Mouse (Mus musculus) megakaryocyte, embryonic 14.5 days (primary cell): ENCODE data around the gene Fut1. TPM values are rescaled to one million over a fixed set of nuclear protein-coding genes. Genes with fewer than 3 reads are reported as not detected.
"Not testable (repeated sequence)": the region's sequence is repeated elsewhere in the genome, so short reads cannot be mapped to it uniquely, and the experiment has no call there.

ENCODE experiments used
- H3K27me3 ChIP-seq: replicated peaks from 2 replicates; pipeline ENCODE3; 2012; ENCODE audit warnings: inconsistent platforms
- H3K36me3 ChIP-seq: replicated peaks from 2 replicates; pipeline ENCODE3; 2012; ENCODE audit warnings: low read length, inconsistent platforms, mixed read lengths
- H3K4me1 ChIP-seq: 2 replicates; pipeline ENCODE4 v1.6.1; 2012; ENCODE audit warnings: inconsistent platforms
- H3K4me3 ChIP-seq: replicated peaks from 2 replicates; pipeline ENCODE3; 2012; ENCODE audit warnings: moderate library complexity, mild to moderate bottlenecking, inconsistent platforms
- H3K9me3 ChIP-seq: 2 replicates; pipeline ENCODE4 v1.6.1; 2012; ENCODE audit warnings: inconsistent platforms
- FLI1 ChIP-seq: IDR thresholded peaks from 2 replicates; pipeline ENCODE4 v1.6.1; 2012; ENCODE audit warnings: low read length, inconsistent platforms, mixed read lengths
- GATA1 ChIP-seq: IDR thresholded peaks from 3 replicates; pipeline ENCODE4 v1.6.1; 2012; ENCODE audit warnings: mixed read lengths, low read length, inconsistent platforms, borderline replicate concordance
- polyA plus RNA-seq: library from polyadenylated mRNA; stranded (reverse); fragments of >175 nt; gene quantifications from 2 replicates; pipeline ENCODE4 v1.2.3, GENCODE M21; 2012; ENCODE audit warnings: low replicate concordance; ENCODE audit not compliant: insufficient read depth

Gene Fut1
- polyA plus RNA-seq, 1 experiment = 1.1 TPM

DNA sequence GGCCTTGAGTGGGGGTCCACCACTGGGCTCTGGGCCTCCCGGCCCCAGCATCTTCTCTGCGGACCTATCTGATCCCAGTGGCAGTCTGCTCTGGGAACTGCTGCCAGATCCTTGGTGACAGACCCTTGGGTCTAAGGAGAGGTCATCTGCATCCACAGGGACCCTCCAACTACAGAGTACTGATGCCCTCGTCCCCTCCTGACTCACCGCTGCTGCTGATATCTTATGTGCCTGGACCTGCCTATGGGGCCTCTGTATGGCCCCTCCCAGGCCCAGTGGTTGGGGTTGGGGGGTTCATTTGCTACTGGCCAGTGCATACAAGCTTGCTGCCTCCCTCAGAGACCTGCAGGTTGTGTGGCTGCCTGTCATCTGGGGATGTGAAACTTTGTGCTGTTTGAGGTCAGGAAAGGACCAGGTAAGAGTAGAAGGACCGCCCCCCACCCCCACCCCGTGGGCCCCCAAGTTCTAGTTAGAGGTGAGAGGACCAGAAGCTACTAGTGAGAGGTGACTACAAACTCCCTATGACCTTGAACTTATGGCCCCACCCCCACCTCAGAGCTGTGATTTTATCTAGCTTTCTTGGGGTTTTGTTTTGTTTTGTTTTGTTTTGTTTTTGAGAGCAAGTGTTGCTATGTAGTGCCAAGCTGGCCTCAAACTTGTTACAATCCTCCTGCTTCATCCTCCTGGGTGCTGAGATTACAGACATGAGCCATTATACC is 27.9 kb downstream of the Fut1 start:
- Histone ChIP-seq H3K27me3 (peaks cover 80% of the 10 kb centered on the region), H3K4me1 (peaks cover 45% of the 10 kb centered on the region), H3K36me3 (no peaks in the 10 kb centered on the region), H3K4me3 (no peak overlapping the region), H3K9me3 (no peaks in the 10 kb centered on the region)
- TF ChIP-seq FLI1 = no peak
- no peak for TF ChIP-seq GATA1

DNA sequence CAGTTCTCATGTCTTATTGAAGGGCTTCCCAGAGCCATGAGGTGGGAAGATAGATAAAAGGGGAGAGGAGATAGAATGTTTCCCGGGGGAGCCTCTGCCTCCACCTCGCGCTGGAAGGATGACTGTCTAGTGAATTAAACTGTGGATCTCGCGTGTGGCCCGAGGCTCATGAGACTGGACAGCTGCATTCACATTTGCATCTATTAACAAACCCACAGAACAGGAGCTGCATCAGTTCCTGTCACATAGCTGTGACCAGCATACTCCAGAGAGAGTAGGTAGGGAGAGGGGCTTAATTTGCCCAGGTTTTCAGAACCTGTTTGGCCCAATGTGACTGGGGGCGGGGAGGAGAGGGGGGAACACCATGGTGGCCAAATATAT is 28.5 kb downstream of the Fut1 start:
- TF ChIP-seq FLI1 = no peak
- no peak for TF ChIP-seq GATA1
- Histone ChIP-seq H3K9me3 (no peaks in the 10 kb centered on the region), H3K36me3 (no peaks in the 10 kb centered on the region), H3K4me1 (peaks cover 45% of the 10 kb centered on the region), H3K27me3 (peaks cover 79% of the 10 kb centered on the region), H3K4me3 (no peak overlapping the region)

DNA sequence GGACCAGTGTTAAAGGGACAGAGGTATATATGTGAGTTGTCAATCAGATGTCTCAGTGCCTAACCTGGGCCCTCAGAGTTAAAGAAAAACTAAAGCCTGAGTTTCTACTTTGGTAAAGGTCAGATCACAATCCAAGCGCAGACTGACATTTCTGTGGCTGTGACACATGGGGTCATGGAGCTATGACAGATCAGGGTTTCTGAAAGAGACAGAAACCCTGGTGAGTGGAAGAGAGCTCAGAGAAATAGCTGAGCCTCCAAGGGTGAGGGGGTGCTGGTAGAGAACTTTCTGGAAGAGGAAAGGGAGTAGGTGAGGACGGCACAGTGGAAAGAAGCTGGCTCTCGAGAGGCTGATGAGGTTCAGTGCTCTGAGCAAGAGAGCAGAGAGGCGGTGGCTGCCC is 29.6 kb downstream of the Fut1 start:
- Histone ChIP-seq H3K4me3 (no peak overlapping the region), H3K27me3 (peaks cover 71% of the 10 kb centered on the region), H3K4me1 (peaks cover 40% of the 10 kb centered on the region), H3K9me3 (no peaks in the 10 kb centered on the region), H3K36me3 (no peaks in the 10 kb centered on the region)
- TF ChIP-seq GATA1 (no peak), FLI1 (no peak)

DNA sequence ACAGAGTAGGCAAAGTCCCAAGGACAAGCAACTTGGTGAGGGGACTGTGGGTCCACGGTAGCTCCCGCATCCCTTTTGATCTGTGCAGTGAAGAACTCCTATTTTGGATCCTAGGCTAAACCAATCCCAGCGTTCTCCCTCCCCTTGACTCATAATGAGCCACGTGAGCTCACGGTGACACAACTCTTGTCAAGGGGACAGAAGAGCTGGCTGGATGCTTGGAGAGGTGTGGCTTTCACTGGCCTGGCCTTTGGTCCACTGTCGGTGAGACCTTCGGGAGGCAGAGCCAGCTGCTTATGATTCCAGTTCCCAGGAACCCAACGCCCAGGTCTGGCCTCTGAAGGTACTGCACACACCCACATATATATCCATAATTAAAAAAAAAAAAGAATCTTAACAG is 32.3 kb downstream of the Fut1 start:
- Histone ChIP-seq H3K36me3 (no peaks in the 10 kb centered on the region), H3K9me3 (no peaks in the 10 kb centered on the region), H3K27me3 (peaks cover 50% of the 10 kb centered on the region), H3K4me1 (peaks cover 14% of the 10 kb centered on the region), H3K4me3 (no peak overlapping the region)
- TF ChIP-seq FLI1 (no peak), GATA1 (no peak)

DNA sequence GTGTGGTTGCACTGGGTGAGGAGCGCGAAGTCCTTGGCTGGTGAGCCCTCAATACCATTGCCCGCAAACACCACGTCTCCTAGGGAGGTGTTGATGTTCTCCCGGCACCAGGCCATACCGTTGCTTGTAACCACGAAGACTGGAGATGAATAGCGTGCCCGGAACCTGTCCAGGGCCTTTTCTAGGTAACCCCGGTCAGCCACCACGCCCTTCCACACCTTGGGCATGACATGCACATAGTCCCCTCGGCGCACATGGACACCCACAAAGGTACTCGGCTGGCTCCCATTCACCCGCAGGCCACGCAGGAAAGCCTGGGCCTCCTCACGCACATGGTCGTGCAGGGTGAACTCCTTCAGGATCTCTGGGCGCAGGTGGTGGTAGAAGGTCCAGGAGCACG is 33.4 kb downstream of the Fut1 start:
- not testable (repeated sequence) for H3K36me3 ChIP-seq, H3K4me3 ChIP-seq, H3K9me3 ChIP-seq
- Histone ChIP-seq H3K27me3 (peaks cover 45% of the 10 kb centered on the region), H3K4me1 (peaks cover 11% of the 10 kb centered on the region; the same call in 1 of the 2 replicates)

DNA sequence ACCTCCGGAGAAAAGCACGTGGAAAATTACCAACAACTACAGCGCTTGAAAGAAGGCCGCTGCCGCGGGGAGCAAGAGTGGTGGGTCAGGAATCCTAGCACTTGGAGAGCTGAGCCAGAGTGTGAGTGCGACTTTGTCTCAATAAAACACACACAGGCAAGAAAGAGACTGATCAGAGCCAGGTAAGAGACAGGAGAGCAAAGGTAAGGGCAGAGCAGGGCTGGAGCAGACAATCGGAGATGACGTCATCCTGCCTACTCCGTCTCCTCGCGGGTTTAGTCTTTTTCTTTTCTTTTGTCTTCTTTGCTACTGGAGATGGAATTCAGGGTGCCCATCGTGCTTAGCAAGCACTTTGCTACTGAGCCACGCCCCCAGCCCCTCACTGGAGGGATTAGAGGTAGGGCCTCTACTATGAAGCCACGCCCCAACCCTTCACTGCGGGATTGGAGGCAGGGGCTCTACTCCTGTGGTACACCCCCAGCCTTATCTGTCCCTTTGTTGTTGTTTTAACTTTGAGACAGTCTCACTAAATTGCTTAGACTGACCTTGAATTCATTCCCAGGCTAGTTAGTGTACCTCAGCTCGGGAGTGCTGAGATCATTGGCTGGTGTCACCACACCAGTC is 37.4 kb downstream of the Fut1 start:
- H3K9me3 ChIP-seq = peaks cover 9% of the 10 kb centered on the region
- no peaks in the 10 kb centered on the region for H3K36me3 ChIP-seq
- TF ChIP-seq GATA1 = no peak
- no peak for TF ChIP-seq FLI1
- peaks cover 28% of the 10 kb centered on the region for H3K27me3 ChIP-seq
- no peak overlapping the region for H3K4me3 ChIP-seq
- H3K4me1 ChIP-seq = peaks cover 5% of the 10 kb centered on the region; the same call in 1 of the 2 replicates

DNA sequence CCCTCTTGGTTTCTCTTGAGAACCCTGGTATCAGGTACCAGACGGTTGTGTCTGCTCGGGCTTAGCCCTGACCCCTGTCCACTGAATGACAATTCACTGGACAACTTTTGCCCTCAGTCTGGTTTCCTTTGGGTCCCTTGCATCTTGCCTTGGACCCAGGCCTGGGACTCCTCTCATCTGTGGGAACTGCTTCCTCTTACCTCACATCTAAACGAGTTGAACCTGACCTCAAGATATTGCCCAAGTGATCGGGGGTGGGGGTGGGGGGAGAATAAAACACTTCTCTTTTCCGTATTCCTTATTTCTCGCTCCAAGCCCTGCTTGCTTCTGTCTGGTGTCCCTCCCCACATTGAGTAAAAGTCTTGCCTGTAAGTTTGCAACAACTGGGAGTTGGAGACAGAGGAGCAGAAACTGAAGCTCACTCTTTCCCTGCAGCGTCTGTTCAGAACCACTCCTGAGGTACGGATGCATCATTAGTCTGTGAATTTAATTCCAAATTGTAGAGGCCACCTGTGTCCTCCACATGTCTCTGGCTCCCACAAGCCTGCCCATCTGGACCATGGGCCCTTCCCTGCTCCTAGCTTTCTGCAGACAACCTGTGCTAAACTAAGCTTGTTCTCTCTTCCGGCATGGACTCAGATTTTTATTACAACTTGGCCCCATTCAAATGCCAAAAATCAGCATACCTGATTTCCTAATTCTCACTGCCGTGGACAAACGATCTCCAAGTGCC is 43.8 kb downstream of the Fut1 start:
- H3K4me1 ChIP-seq = peaks cover 16% of the 10 kb centered on the region
- peaks cover 30% of the 10 kb centered on the region for H3K27me3 ChIP-seq
- no peaks in the 10 kb centered on the region for H3K36me3 ChIP-seq
- no peak for TF ChIP-seq GATA1
- no peak for TF ChIP-seq FLI1
- H3K4me3 ChIP-seq = no peak overlapping the region
- peaks cover 9% of the 10 kb centered on the region for H3K9me3 ChIP-seq

DNA sequence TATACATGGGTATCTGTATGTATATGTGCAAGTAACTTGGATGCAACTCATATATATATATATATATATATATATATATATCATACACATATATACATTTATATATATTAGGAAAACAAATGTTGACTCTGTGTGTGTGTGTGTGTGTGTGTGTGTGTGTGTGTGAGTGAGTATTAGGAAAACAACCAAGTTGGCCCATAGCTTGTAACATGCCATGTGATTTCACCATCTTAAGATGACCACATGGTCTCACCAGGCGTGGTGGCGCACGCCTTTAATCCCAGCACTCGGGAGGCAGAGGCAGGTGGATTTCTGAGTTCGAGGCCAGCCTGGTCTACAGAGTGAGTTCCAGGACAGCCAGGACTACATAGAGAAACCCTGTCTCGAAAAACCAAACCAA is 44.6 kb downstream of the Fut1 start:
- H3K4me3 ChIP-seq, H3K9me3 ChIP-seq, H3K36me3 ChIP-seq: not testable (repeated sequence)
- Histone ChIP-seq H3K4me1 (peaks cover 16% of the 10 kb centered on the region), H3K27me3 (peaks cover 33% of the 10 kb centered on the region)

DNA sequence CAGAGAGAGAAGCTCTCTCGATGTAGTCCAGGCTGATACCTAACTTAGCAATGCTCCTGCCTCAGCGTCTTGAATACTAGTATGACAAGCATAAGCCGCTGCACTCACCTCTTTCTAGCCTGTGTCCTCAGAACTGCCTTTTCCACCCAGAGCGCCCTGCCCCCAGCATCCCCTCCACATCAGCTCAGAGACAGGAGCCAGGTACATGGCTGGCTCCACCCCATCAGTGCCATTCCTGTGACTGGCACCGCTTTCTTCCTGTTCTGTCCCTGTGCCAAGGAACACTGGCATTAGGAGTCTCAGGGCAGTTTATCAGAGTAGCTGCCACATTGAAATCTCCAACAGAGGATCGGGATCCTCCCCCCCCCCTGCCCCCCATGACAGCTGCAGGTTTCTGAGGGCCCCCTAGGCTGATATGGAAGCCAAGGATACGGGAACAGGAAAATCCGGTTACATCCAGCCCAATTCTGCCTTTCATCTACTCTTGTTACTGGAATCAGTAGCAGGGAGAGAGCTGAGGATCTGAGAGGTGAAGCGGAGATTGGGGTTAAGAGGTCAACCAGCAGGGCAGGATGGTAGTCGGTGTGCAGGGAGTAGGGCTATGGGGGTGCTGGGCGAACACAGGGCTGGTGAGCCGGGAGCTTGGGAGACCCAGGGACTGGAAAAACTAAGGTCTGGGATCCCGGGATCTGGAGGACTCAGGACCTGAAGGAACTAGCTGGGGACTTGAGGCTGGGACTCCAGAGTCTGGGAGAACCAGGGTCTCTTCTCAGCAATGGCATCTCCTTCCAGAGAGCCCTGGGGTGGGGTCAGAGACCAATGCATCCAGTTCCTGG is 48.4 kb downstream of the Fut1 start:
- Histone ChIP-seq H3K36me3 (no peaks in the 10 kb centered on the region), H3K27me3 (peaks cover 29% of the 10 kb centered on the region), H3K4me3 (no peak overlapping the region), H3K9me3 (no peaks in the 10 kb centered on the region), H3K4me1 (peaks cover 16% of the 10 kb centered on the region)
- TF ChIP-seq FLI1 = no peak
- TF ChIP-seq GATA1 = no peak
